Mouse (Mus musculus) adrenal gland, postnatal 36 days (tissue): ENCODE measurements at regions not wholly inside any gene's neighbourhood (a gene's known extent, or its start where the extent isn't known, plus 50 kb on each side); places are given as distances from the start of the nearest gene placed in this dataset.
A peak's percentile ranks its signal among the peaks of the same experiment; 100 is the strongest.

Source experiments
- DNase-seq, 2 experiments: peaks; one replicate each; pipeline ENCODE4 v3.0.0; 2021; ENCODE audit warnings: mixed read lengths in 1 of 2

GRCm38 (mm10) chr1:174999265-175000200 is 77.9 kb upstream of the Grem2 start:
- DNase-seq, result peak; percentile 30 to 32

GRCm38 (mm10) chr1:174992520-174992919 is 70.9 kb upstream of the Grem2 start:
- DNase-seq, result peak; percentile 50 to 56

- no peak for DNase-seq
Measured at GRCm38 (mm10) chr1:174988590-174988989, 67.0 kb upstream of the Grem2 start.

- no peak for DNase-seq
Measured at GRCm38 (mm10) chr1:174971895-174972294, 50.3 kb upstream of the Grem2 start.
